Comparison of ENCODE assay signal across 10 mouse cellular contexts in the genomic region with DNA sequence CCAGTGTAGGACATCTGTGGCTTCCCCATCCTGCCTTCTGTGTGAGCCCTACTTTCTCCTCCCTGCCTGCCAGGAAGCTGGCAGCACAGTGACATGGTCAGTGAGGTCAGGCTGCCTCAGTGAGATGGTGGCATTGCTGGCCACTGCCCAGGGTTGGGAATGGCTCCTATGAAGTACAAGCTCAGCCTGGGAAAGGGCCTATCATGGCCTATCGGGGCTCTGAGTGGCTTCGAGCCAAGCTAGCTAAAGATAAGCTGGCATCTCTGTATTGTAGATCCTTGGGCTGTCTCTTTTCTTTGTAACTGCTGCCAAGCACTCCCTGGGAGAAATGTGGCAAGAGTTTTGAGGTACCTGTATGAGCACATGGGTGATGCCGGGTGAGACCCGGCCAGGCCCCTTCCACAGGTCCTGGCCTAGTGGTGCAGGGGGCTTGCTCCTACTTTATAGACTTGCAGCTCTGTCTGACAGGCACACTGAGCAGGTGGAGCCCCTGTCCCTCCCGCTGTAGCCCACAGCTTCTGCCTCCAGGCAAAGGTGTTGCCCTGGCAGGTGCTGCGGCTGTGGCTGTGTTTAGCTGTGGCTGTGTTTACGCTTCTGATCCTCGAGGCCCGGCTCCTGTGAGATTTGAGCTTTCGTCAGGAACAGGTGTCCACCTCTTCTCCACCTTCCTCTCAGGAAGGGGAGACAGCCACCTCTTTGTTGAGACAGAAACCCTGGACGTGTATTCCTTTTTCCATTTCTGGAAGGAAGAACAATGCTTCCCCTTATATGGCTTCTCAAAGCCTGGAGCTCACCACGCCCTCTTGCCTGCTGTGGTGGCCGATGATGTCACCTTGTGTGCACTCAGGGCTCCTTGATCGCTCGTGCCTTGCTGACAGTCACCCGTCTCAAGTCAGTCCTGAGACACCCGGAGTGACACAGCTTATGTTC. TPM values are rescaled to one million over a fixed set of nuclear protein-coding genes. Genes with fewer than 3 reads are reported as not detected.
DNase-seq lines count a peak whose midpoint lies in the region; ATAC-seq and TF ChIP-seq lines count a peak whose summit lies in the region.
"Had no signal": no experiment of that assay in that cellular context is flagged by ENCODE, and none has a peak within 500 bp of the region (broad histone marks: within the 10 kb centered on the region; RNA-seq: fewer than 3 reads in every experiment).

No protein-coding gene starts in this region.

- H3K4me3 ChIP-seq in MEL (ENCODE audit: control insufficient read depth in 1 of 2, insufficient read depth in 1 of 2, low read depth in 2 of 2, low read length in 2 of 2), result no peak overlapping the region
- no peak overlapping the region for H3K4me3 ChIP-seq in heart, embryonic 14.5 days (ENCODE audit: control insufficient read depth in 1 of 2, insufficient read depth in 1 of 2, low read depth in 1 of 2, low read length in 2 of 2)
- H3K4me3 ChIP-seq: embryonic facial prominence, embryonic 12.5 days had no signal

- WGBS in heart, embryonic 14.5 days, result 26% methylated on average over 17 of the region's 17 CpGs

- ATAC-seq in heart, embryonic 14.5 days (ENCODE audit: insufficient number of reproducible peaks, insufficient read depth, low FRiP score, low read depth), result peak; percentile 18
- ATAC-seq in erythroid progenitor cell, adult 5-6 weeks (replicated peaks; ENCODE audit: low FRiP score, poor library complexity, severe bottlenecking), result no peak

- peak overlapping the region; percentile 33; the same call in 1 of the 2 replicates for H3K4me2 ChIP-seq in heart, embryonic 14.5 days (ENCODE audit: low read length)
- H3K4me2 ChIP-seq: embryonic facial prominence, embryonic 12.5 days had no signal

- no peaks in the 10 kb centered on the region for H3K79me2 ChIP-seq in MEL (ENCODE audit: control insufficient read depth, insufficient read depth, low read length, poor library complexity)

- no peaks in the 10 kb centered on the region for H3K9me3 ChIP-seq in MEL (replicated peaks; ENCODE audit: insufficient read depth, low read length)
- no peaks in the 10 kb centered on the region for H3K9me3 ChIP-seq in heart, embryonic 14.5 days (ENCODE audit: control insufficient read depth, low read length)
- H3K9me3 ChIP-seq: embryonic facial prominence, embryonic 12.5 days had no signal

- peaks cover 0 to 16% of the 10 kb centered on the region in 2 experiments; a peak in 2 of 4 replicates for H3K4me1 ChIP-seq in MEL (ENCODE audit: control insufficient read depth in 1 of 2, insufficient read depth in 2 of 2, low read length in 2 of 2)
- H3K4me1 ChIP-seq in heart, embryonic 14.5 days (ENCODE audit: control insufficient read depth in 2 of 2, insufficient read depth in 2 of 2, low read length in 2 of 2), result peaks cover 36 to 48% of the 10 kb centered on the region in 2 experiments
- H3K4me1 ChIP-seq: embryonic facial prominence, embryonic 12.5 days had no signal

- no peak for TF ChIP-seq POLR2A in MEL (IDR thresholded peaks at IDR 0.05; ENCODE audit: control insufficient read depth in 1 of 2, insufficient read depth in 1 of 2, low read depth in 1 of 2, low read length in 2 of 2, poor library complexity in 1 of 2)

- intact Hi-C loops in left cerebral cortex, postnatal 36 days (cut with DNase I), result no loop called here

- TF ChIP-seq EP300 in MEL (IDR thresholded peaks at IDR 0.05; ENCODE audit: low read depth in 1 of 2, low read length in 2 of 2), result no peak

- no peak overlapping the region for H3K27ac ChIP-seq in MEL (ENCODE audit: control insufficient read depth, low read depth, low read length)
- H3K27ac ChIP-seq in heart, embryonic 14.5 days (replicated peaks in 1 of 2; ENCODE audit: control insufficient read depth in 1 of 2, insufficient read depth in 1 of 2, low read depth in 2 of 2, low read length in 2 of 2), result peak overlapping the region; percentile 86 to 87
- H3K27ac ChIP-seq: embryonic facial prominence, embryonic 12.5 days had no signal

- no peak for TF ChIP-seq CTCF in MEL (IDR thresholded peaks at IDR 0.05 in 2 of 3, conservative IDR thresholded peaks at IDR 0.05 in 1 of 3; ENCODE audit: control insufficient read depth in 1 of 3, insufficient read depth in 1 of 3, low read depth in 2 of 3, low read length in 3 of 3, poor library complexity in 1 of 3, severe bottlenecking in 1 of 3)

- H3K9ac ChIP-seq in MEL (ENCODE audit: control insufficient read depth, low read depth, low read length, poor library complexity, severe bottlenecking), result no peak overlapping the region
- H3K9ac ChIP-seq in heart, embryonic 14.5 days (ENCODE audit: low read length), result peak overlapping the region; percentile 54
- H3K9ac ChIP-seq: embryonic facial prominence, embryonic 12.5 days had no signal

- peak; percentile 96 for DNase-seq in heart, adult 11 months
- no peak for DNase-seq in heart, adult 8-10 months (ENCODE audit: low spot score)
- DNase-seq in MEL (ENCODE audit: low read depth, low spot score), result peak; percentile 52
- DNase-seq in lung, postnatal 10 days, result peak; percentile 68
- no peak for DNase-seq in left cerebral cortex, postnatal 36 days (ENCODE audit: low spot score in 2 of 2)
- DNase-seq in layer of hippocampus, postnatal 14 days (ENCODE audit: low spot score in 2 of 2), result no peak
- DNase-seq: gastrocnemius, postnatal 14 days had no signal

- peaks cover 0 to 3% of the 10 kb centered on the region in 2 experiments; a peak in 1 of 4 replicates for H3K36me3 ChIP-seq in MEL (ENCODE audit: control insufficient read depth in 1 of 2, insufficient read depth in 2 of 2, low read length in 2 of 2)
- peaks cover 32% of the 10 kb centered on the region for H3K36me3 ChIP-seq in heart, embryonic 14.5 days (ENCODE audit: control insufficient read depth, insufficient read depth, low read length)
- H3K36me3 ChIP-seq: embryonic facial prominence, embryonic 12.5 days had no signal

- no peaks in the 10 kb centered on the region for H3K27me3 ChIP-seq in MEL (ENCODE audit: control insufficient read depth in 1 of 2, insufficient read depth in 2 of 2, low read length in 2 of 2)
- H3K27me3 ChIP-seq in heart, embryonic 14.5 days (ENCODE audit: control insufficient read depth, insufficient read depth, low read length), result no peaks in the 10 kb centered on the region
- H3K27me3 ChIP-seq: embryonic facial prominence, embryonic 12.5 days had no signal

- TF ChIP-seq RAD21 in MEL (IDR thresholded peaks at IDR 0.05; ENCODE audit: low read depth, low read length), result no peak

RNA-seq across cellular contexts. Expression of gene Bik, which starts 8.6 kb away (rescaled TPM):
- total RNA-seq in heart, adult 8-10 months (2022), result 10 to 100 TPM in 1 of 4 experiments, 1 to 10 TPM in 3; 7.6 to 12.5 (median 9.4) TPM
- 5.1 and 7.6 TPM in 2 replicates for total RNA-seq in MEL (2012; rRNA removed)
- polyA plus RNA-seq in MEL (2012; ENCODE audit: insufficient read depth in 1 of 2, insufficient read length in 2 of 2, low read depth in 1 of 2, low replicate concordance in 2 of 2, missing spikeins in 1 of 2), result 10 to 100 TPM in 1 of 2 experiments, not detected in 1; 10.2 TPM
- 34.9 and 37.2 TPM in 2 replicates for polyA plus RNA-seq in heart, embryonic 14.5 days (2014; fragmentation: Nextera tagmentation; extraction: Ambion mirVana)
- total RNA-seq in left cerebral cortex, postnatal 36 days (2021), result not detected
- under 1 TPM in 1 of 2 experiments, not detected in 1; 0.37 TPM for total RNA-seq in layer of hippocampus, postnatal 14 days (2021)
- total RNA-seq in erythroid progenitor cell, adult 5-6 weeks (2015; ENCODE audit: low replicate concordance), result 2.2 TPM in 1 of 2 replicates, not detected in the other
- 3.7 TPM in 1 of 2 replicates, not detected in the other for total RNA-seq in erythroid progenitor cell, adult 5-6 weeks (2017; ENCODE audit: low replicate concordance)

RNA-seq across cellular contexts. Expression of gene Ttll1, which starts 24.5 kb away (rescaled TPM):
- 10 to 100 TPM; 51.7 to 73.3 (median 59.8) TPM for total RNA-seq in heart, adult 8-10 months (2022)
- 3.4 and 4.4 TPM in 2 replicates for total RNA-seq in MEL (2012; rRNA removed)
- 10 to 100 TPM in 1 of 2 experiments, not detected in 1; 14.1 TPM for polyA plus RNA-seq in MEL (2012; ENCODE audit: insufficient read depth in 1 of 2, insufficient read length in 2 of 2, low read depth in 1 of 2, low replicate concordance in 2 of 2, missing spikeins in 1 of 2)
- 17.6 and 17.8 TPM in 2 replicates for polyA plus RNA-seq in heart, embryonic 14.5 days (2014; fragmentation: Nextera tagmentation; extraction: Ambion mirVana)
- total RNA-seq in left cerebral cortex, postnatal 36 days (2021), result 10 to 100 TPM; 49.7 to 52.3 TPM
- total RNA-seq in layer of hippocampus, postnatal 14 days (2021), result 10 to 100 TPM; 37.8 to 39.2 TPM
- 4.3 and 7.1 TPM in 2 replicates for total RNA-seq in erythroid progenitor cell, adult 5-6 weeks (2015; ENCODE audit: low replicate concordance)
- 0.45 and 2.8 TPM in 2 replicates for total RNA-seq in erythroid progenitor cell, adult 5-6 weeks (2017; ENCODE audit: low replicate concordance)

RNA-seq across cellular contexts. Expression of gene Tspo, which starts 28.2 kb away (rescaled TPM):
- 10 to 100 TPM; 57.1 to 66.2 (median 60.4) TPM for total RNA-seq in heart, adult 8-10 months (2022)
- total RNA-seq in MEL (2012; rRNA removed), result 61.3 and 80.0 TPM in 2 replicates
- polyA plus RNA-seq in MEL (2012; ENCODE audit: insufficient read depth in 1 of 2, insufficient read length in 2 of 2, low read depth in 1 of 2, low replicate concordance in 2 of 2, missing spikeins in 1 of 2), result 10 to 100 TPM in 1 of 2 experiments, not detected in 1; 66.5 TPM
- 191 TPM in 2 replicates for polyA plus RNA-seq in heart, embryonic 14.5 days (2014; fragmentation: Nextera tagmentation; extraction: Ambion mirVana)
- total RNA-seq in left cerebral cortex, postnatal 36 days (2021), result 1 to 10 TPM; 4.5 to 5.7 TPM
- total RNA-seq in layer of hippocampus, postnatal 14 days (2021), result 1 to 10 TPM; 2.2 to 4.0 TPM
- 133 TPM in 2 replicates for total RNA-seq in erythroid progenitor cell, adult 5-6 weeks (2015; ENCODE audit: low replicate concordance)
- 92.7 and 104 TPM in 2 replicates for total RNA-seq in erythroid progenitor cell, adult 5-6 weeks (2017; ENCODE audit: low replicate concordance)

RNA-seq across cellular contexts. Expression of gene Mcat, which starts 28.4 kb away (rescaled TPM):
- 10 to 100 TPM; 43.6 to 51.3 (median 46.9) TPM for total RNA-seq in heart, adult 8-10 months (2022)
- total RNA-seq in MEL (2012; rRNA removed), result 32.6 and 35.9 TPM in 2 replicates
- 10 to 100 TPM in 1 of 2 experiments, not detected in 1; 28.8 TPM for polyA plus RNA-seq in MEL (2012; ENCODE audit: insufficient read depth in 1 of 2, insufficient read length in 2 of 2, low read depth in 1 of 2, low replicate concordance in 2 of 2, missing spikeins in 1 of 2)
- polyA plus RNA-seq in heart, embryonic 14.5 days (2014; fragmentation: Nextera tagmentation; extraction: Ambion mirVana), result 33.0 and 33.4 TPM in 2 replicates
- total RNA-seq in left cerebral cortex, postnatal 36 days (2021), result 10 to 100 TPM; 27.5 to 33.5 TPM
- total RNA-seq in layer of hippocampus, postnatal 14 days (2021), result 10 to 100 TPM; 29.3 to 30.5 TPM
- total RNA-seq in erythroid progenitor cell, adult 5-6 weeks (2015; ENCODE audit: low replicate concordance), result 3.4 and 7.9 TPM in 2 replicates
- total RNA-seq in erythroid progenitor cell, adult 5-6 weeks (2017; ENCODE audit: low replicate concordance), result 2.8 and 13.2 TPM in 2 replicates

RNA-seq across cellular contexts. Expression of gene Ttll12, which starts 59.7 kb away (rescaled TPM):
- 1 to 10 TPM; 5.3 to 6.7 (median 5.9) TPM for total RNA-seq in heart, adult 8-10 months (2022)
- total RNA-seq in MEL (2012; rRNA removed), result 41.9 and 43.9 TPM in 2 replicates
- 10 to 100 TPM in 1 of 2 experiments, not detected in 1; 76.5 TPM for polyA plus RNA-seq in MEL (2012; ENCODE audit: insufficient read depth in 1 of 2, insufficient read length in 2 of 2, low read depth in 1 of 2, low replicate concordance in 2 of 2, missing spikeins in 1 of 2)
- 18.6 and 19.8 TPM in 2 replicates for polyA plus RNA-seq in heart, embryonic 14.5 days (2014; fragmentation: Nextera tagmentation; extraction: Ambion mirVana)
- total RNA-seq in left cerebral cortex, postnatal 36 days (2021), result 10 to 100 TPM; 11.7 to 13.8 TPM
- 10 to 100 TPM; 15.1 TPM for total RNA-seq in layer of hippocampus, postnatal 14 days (2021)
- 48.6 and 55.5 TPM in 2 replicates for total RNA-seq in erythroid progenitor cell, adult 5-6 weeks (2015; ENCODE audit: low replicate concordance)
- total RNA-seq in erythroid progenitor cell, adult 5-6 weeks (2017; ENCODE audit: low replicate concordance), result 42.6 and 47.1 TPM in 2 replicates

Comparison
In these comparisons a context has a peak if more than half of its experiments do, and no peak if none do; other contexts are left out.
1. DNase-seq: peak in heart, adult 11 months (single experiment), MEL (single experiment) and lung, postnatal 10 days (single experiment); none in heart, adult 8-10 months (single experiment), left cerebral cortex, postnatal 36 days (0 of 2) and layer of hippocampus, postnatal 14 days (0 of 2).